Mouse (Mus musculus) heart, embryonic 13.5 days (tissue): ENCODE data around the gene Tmem80. TPM values are rescaled to one million over a fixed set of nuclear protein-coding genes. Genes with fewer than 3 reads are reported as not detected.

Source experiments
- ATAC-seq: fragments of 200-750 bp; cut with Nextera tagmentation; 2 replicates; pipeline ENCODE4 v1.8.0; 2017; ENCODE audit warnings: moderate TSS enrichment; ENCODE audit not compliant: insufficient number of reproducible peaks, low FRiP score, low TSS enrichment; ENCODE audit errors: extremely low read depth
- H3K27ac ChIP-seq: fragments of 300-500 bp; sonication (generic); replicated peaks from 2 replicates; pipeline ENCODE4 v1.5.1; 2015; ENCODE audit warnings: moderate library complexity, mild to moderate bottlenecking, inconsistent platforms
- H3K27me3 ChIP-seq: fragments of 300-500 bp; sonication (generic); replicated peaks from 2 replicates; pipeline ENCODE4 v1.6.1; 2015; ENCODE audit warnings: mild to moderate bottlenecking, inconsistent platforms
- H3K36me3 ChIP-seq: fragments of 300-500 bp; sonication (generic); 2 replicates; pipeline ENCODE4 v1.6.1; 2015; ENCODE audit warnings: mild to moderate bottlenecking, inconsistent platforms
- H3K4me1 ChIP-seq: fragments of 300-500 bp; sonication (generic); 2 replicates; pipeline ENCODE4 v1.6.1; 2015; ENCODE audit warnings: inconsistent platforms
- H3K4me2 ChIP-seq: fragments of 300-500 bp; sonication (generic); 2 replicates; pipeline ENCODE4 v1.6.1; 2015; ENCODE audit warnings: inconsistent platforms, mild to moderate bottlenecking, moderate library complexity
- H3K4me3 ChIP-seq: fragments of 300-500 bp; sonication (generic); 2 replicates; pipeline ENCODE4 v1.5.1; 2015; ENCODE audit warnings: moderate library complexity, mild to moderate bottlenecking, inconsistent platforms
- H3K9ac ChIP-seq: fragments of 300-500 bp; sonication (generic); 2 replicates; pipeline ENCODE4 v1.6.1; 2015; ENCODE audit warnings: inconsistent platforms, mild to moderate bottlenecking, moderate library complexity
- H3K9me3 ChIP-seq: fragments of 300-500 bp; sonication (generic); 2 replicates; pipeline ENCODE4 v1.6.1; 2016; ENCODE audit warnings: inconsistent platforms
- WGBS: fragments of 180-500 bp; shearing (Covaris S2); methylation state at CpG from one replicate; pipeline ENCODE4 v1.1.7; 2015; ENCODE audit warnings: mixed read lengths; 5-methylcytosine and 5-hydroxymethylcytosine counted together
- polyA plus RNA-seq: library from polyadenylated mRNA; unstranded; fragments of >200 nt; fragmentation: Nextera tagmentation; extraction: Ambion mirVana; gene quantifications from 2 replicates; pipeline ENCODE4 v1.2.1, GENCODE M21; 2015

Tmem80 gene
- polyA plus RNA-seq, 1 experiment from 2014 or later = 33.2 TPM

DNA sequence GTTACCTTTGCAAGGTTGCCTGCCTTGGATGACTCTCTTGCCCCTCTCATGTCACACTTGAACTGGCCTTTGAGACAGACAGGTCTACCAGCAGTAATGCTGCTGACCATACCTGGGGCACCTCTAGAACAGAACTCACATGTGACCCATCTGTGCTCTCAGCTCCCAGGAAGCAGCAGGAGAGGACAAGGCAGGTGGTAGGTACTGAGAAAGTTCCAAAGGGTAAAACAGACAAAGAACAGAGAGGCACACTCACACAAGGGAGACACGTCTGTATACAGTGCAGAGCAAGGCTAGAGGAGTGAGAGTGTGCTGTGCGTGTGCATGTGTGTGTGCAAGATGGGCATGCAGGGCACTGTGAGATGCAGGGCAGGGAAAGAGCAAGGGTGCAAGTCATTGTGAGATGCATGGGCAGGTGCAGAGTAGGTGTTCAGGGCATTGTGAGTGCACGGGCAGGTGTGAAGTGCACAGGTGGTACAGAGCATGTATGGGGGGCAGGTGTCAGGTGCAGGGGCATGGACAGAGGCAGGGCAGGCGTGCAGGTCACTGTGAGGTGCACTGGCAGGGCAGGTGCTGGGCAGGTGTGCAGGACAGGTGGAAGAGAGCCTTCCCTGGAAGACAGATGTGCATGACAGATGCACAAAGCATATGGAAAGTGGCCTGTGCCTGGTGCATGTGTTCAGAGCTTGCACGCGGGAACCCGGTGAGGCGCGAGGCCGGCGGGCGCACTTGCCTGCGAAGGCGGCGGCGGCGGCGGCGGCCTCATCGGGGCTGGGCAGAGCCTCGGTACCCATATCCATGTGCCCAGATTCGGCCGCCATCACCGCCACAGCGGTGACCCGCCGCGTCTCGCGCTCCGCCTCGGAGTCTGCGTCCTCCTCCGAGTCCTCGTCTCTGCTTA, 743 bp upstream of the Tmem80 start:
- H3K27ac ChIP-seq = peak overlapping the region; percentile 97
- H3K4me1 ChIP-seq = peaks cover 26% of the 10 kb centered on the region
- H3K27me3 ChIP-seq = no peaks in the 10 kb centered on the region
- peak; percentile 17 for ATAC-seq
- H3K4me2 ChIP-seq = peak overlapping the region; percentile 99
- H3K4me3 ChIP-seq = peak overlapping the region; percentile 68
- WGBS = 6% methylated on average over 34 of the region's 35 CpGs
- peak overlapping the region; percentile 97 for H3K9ac ChIP-seq
- H3K36me3 ChIP-seq = peaks cover 28% of the 10 kb centered on the region
- H3K9me3 ChIP-seq = no peaks in the 10 kb centered on the region

DNA sequence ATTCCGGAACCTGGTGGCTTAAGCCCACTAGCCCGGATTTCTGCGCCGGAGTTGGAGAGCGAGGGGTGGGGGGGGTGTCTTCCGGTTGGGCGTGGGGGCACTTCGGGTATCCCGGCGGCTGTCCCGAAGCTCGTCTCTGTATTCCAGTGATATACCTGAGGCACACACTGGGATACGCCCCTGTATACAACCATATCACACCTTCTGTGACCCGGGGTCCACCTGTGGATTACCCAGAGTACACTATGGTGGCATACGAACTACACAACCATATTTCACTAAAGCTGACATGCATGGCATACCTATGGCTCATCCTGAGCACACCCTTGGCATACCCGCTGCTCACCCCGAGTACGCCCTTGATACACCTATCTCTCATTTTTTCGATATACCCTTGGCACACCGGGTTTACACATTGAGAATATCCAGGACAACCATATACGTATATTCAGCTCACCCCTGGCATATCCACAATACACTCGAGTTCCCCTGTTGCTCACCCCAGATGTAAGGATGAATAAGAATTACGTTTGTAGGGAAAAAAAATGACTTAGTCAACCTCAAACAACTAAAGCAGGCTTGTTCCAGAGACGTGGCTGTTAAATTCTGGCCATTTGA, 943 bp downstream of the Tmem80 start:
- Histone ChIP-seq H3K27ac (peak overlapping the region; percentile 97), H3K4me2 (peak overlapping the region; percentile 99), H3K4me1 (peaks cover 26% of the 10 kb centered on the region), H3K36me3 (peaks cover 22% of the 10 kb centered on the region), H3K9me3 (no peaks in the 10 kb centered on the region), H3K27me3 (no peaks in the 10 kb centered on the region), H3K4me3 (peak overlapping the region; percentile 68), H3K9ac (peak overlapping the region; percentile 97)
- WGBS = 17% methylated on average over 24 of the region's 24 CpGs
- ATAC-seq = no peak

DNA sequence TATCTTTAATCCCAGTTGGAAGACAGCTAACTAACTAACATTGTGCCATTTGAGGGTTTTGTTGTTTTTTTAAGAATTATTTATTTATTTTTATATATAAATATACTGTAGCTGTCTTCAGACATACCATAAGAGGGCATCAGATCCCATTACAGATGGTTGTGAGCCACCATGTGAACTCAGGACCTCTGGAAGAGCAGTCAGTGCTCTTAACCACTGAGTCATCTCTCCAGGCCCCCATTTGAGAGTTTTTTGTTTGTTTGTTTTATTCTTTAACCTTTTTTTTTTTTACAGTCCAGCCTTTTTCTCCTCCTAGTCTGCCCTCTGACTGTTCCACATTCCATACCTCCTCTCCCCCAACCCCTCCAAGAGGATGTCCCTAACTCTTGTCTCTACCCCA, 3.2 kb downstream of the Tmem80 start:
- no peaks in the 10 kb centered on the region for H3K27me3 ChIP-seq
- ATAC-seq = no peak
- H3K4me1 ChIP-seq = peaks cover 20% of the 10 kb centered on the region
- no peak overlapping the region for H3K27ac ChIP-seq
- no peaks in the 10 kb centered on the region for H3K9me3 ChIP-seq
- no peak overlapping the region for H3K9ac ChIP-seq
- peaks cover 28% of the 10 kb centered on the region for H3K36me3 ChIP-seq
- no peak overlapping the region for H3K4me3 ChIP-seq
- H3K4me2 ChIP-seq = no peak overlapping the region

DNA sequence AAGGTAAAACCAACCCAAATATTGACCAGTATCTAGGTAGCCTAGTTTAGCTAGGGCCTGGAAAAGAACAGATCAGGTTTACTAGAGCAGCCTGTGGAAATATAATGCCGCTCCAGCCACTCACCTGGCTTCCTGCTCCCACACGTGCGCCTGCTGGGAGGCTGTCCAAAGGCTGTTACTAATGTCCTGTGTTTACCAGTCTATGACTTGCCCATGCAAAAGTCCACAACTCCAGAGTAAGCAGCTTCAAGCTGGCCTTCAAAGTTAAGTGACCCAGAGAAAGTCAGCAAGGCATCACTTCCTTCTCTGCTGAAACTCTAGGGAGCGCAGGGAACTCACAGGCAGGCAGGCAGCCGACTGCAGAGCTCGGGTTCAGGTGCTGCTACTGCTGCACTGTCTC, 4.5 kb downstream of the Tmem80 start:
- no peaks in the 10 kb centered on the region for H3K9me3 ChIP-seq
- no peak overlapping the region for H3K27ac ChIP-seq
- H3K4me3 ChIP-seq = no peak overlapping the region
- H3K9ac ChIP-seq = no peak overlapping the region
- ATAC-seq = no peak
- no peaks in the 10 kb centered on the region for H3K27me3 ChIP-seq
- H3K4me1 ChIP-seq = peaks cover 7% of the 10 kb centered on the region
- peaks cover 34% of the 10 kb centered on the region for H3K36me3 ChIP-seq
- no peak overlapping the region for H3K4me2 ChIP-seq
- WGBS = 79% methylated on average over 6 of the region's 6 CpGs

GRCm38 (mm10) chr7:141335044-141335579, 7.6 kb downstream of the Tmem80 start:
- H3K4me3 ChIP-seq = no peak overlapping the region
- WGBS = 81% methylated on average over 2 of the region's 2 CpGs
- ATAC-seq = no peak
- H3K9ac ChIP-seq = no peak overlapping the region
- peaks cover 26% of the 10 kb centered on the region for H3K27me3 ChIP-seq
- H3K27ac ChIP-seq = no peak overlapping the region
- H3K4me2 ChIP-seq = no peak overlapping the region
- H3K4me1 ChIP-seq = peaks cover 11% of the 10 kb centered on the region
- H3K36me3 ChIP-seq = peaks cover 34% of the 10 kb centered on the region
- H3K9me3 ChIP-seq = no peaks in the 10 kb centered on the region

DNA sequence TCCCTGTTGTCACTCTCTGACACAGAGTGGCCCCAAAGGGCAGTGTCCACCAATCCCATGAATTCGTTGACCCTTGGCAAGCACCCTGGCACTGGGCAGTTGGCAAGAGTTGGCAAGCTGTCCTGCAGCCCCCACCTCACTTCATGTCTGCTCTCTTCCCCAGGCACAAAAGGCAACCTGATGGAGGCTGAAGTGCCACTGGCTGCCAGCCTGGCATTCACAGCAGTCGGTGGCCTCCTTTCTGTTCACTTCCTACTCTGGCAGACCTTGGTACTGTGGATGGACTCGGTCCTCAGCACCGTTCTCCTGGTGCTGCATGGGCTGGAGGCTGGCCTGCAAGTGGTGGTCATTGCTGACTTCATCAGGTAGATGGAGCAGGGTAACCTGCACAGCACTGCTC, 8.1 kb downstream of the Tmem80 start:
- ATAC-seq = no peak
- Histone ChIP-seq H3K36me3 (peaks cover 34% of the 10 kb centered on the region), H3K27me3 (peaks cover 28% of the 10 kb centered on the region), H3K4me1 (peaks cover 11% of the 10 kb centered on the region), H3K9me3 (no peaks in the 10 kb centered on the region), H3K4me2 (no peak overlapping the region), H3K4me3 (no peak overlapping the region), H3K27ac (no peak overlapping the region), H3K9ac (no peak overlapping the region)
- 86% methylated on average over 4 of the region's 4 CpGs for WGBS

GRCm38 (mm10) chr7:141336296-141336695, 8.8 kb downstream of the Tmem80 start:
- Histone ChIP-seq H3K27ac (no peak overlapping the region), H3K4me2 (no peak overlapping the region), H3K27me3 (peaks cover 28% of the 10 kb centered on the region), H3K9ac (peak overlapping the region; percentile 7; the same call in 1 of the 2 replicates), H3K36me3 (peaks cover 34% of the 10 kb centered on the region), H3K9me3 (no peaks in the 10 kb centered on the region), H3K4me1 (peaks cover 11% of the 10 kb centered on the region), H3K4me3 (no peak overlapping the region)
- ATAC-seq = no peak
- WGBS = 67% methylated on average over 3 of the region's 3 CpGs

DNA sequence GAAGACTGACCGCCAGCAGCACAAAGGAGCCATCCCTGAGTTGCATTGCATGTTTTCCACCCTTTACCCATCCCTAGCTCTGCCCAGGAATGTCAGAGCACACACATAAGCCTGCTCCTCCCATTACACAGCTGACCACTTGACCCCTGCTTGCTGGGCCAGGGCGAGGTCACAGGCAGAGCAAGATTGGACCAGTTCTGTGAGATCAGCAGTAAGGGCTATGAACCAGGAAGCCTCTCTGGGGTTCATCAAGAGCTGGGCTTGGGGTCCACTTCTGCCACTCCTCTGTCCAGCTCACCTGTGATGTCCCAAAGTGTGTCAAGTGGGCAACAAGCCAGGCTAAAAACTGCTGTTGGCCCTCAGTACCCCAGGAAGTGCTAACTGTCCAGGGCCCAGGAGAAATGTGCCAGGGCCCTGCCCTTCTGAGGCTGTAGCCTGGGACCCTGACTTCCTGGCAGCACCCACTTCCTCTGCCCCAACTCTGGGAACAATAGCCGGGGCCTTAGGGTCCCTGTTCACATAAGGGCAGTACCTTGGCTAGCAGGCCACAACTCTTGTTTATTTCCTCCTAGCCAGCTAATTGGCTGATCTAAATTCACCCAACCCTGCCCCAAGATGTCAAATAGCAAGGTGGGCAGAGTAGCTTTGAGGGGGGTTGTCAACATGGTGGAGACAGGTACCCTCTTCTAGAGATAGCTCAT, 10.3 kb downstream of the Tmem80 start:
- Histone ChIP-seq H3K4me3 (no peak overlapping the region), H3K27me3 (peaks cover 28% of the 10 kb centered on the region), H3K4me1 (peaks cover 11% of the 10 kb centered on the region), H3K4me2 (no peak overlapping the region), H3K9me3 (no peaks in the 10 kb centered on the region), H3K27ac (no peak overlapping the region), H3K36me3 (peaks cover 29% of the 10 kb centered on the region), H3K9ac (no peak overlapping the region)
- ATAC-seq = no peak
- WGBS = 60% methylated on average over 3 of the region's 3 CpGs

DNA sequence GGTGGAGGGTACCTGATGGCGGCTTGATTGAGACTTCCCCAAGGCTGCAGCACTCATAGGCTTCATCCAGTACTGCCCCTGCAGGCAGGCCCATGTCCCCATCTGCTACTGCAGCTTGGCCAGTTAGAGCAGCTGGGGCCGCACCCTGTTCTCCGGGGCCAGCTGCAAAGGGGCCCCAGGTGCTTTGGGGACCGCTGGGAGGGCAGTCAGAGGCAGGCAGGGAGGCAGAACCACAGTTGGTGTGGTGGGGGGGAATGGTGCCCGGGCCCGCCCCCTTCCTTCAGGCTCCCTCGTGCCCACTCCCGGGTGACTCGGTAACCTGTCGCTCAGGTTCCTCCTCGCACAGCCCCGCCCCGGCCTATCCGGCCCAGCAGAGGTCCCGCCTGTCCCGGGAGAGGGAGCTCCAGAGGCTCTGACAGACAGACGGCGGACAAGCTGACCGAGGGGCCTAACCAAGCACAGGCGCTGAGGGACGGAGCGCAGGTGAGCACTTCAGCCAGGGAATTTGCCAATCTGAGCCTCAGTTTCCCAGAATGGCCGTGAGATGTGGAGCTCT, 11.1 kb downstream of the Tmem80 start, which contains the start of gene Eps8l2:
Gene Eps8l2 (plus strand): TSS at position 305 of the 556 bp plus-strand sequence.
- Histone ChIP-seq H3K27me3 (peaks cover 28% of the 10 kb centered on the region), H3K4me2 (peak within 1 kb of the TSS; percentile 69), H3K9me3 (no peaks in the 10 kb centered on the region), H3K27ac (no peak within 1 kb of the TSS), H3K4me1 (peaks cover 11% of the 10 kb centered on the region), H3K4me3 (peak within 1 kb of the TSS; percentile 30), H3K36me3 (peaks cover 21% of the 10 kb centered on the region), H3K9ac (peak within 1 kb of the TSS; percentile 77)
- WGBS = 4% methylated on average over 23 of the region's 23 CpGs
- no peak for ATAC-seq

GRCm38 (mm10) chr7:141339215-141339920, 11.8 kb downstream of the Tmem80 start:
- Histone ChIP-seq H3K36me3 (peaks cover 14% of the 10 kb centered on the region), H3K9ac (peak overlapping the region; percentile 77), H3K4me3 (peak overlapping the region; percentile 30), H3K27me3 (peaks cover 28% of the 10 kb centered on the region), H3K27ac (no peak overlapping the region), H3K4me2 (peak overlapping the region; percentile 69), H3K4me1 (peaks cover 11% of the 10 kb centered on the region), H3K9me3 (no peaks in the 10 kb centered on the region)
- WGBS = 29% methylated on average over 20 of the region's 20 CpGs
- ATAC-seq = no peak
